Mouse (Mus musculus) ES-Bruce4 (cell line): ENCODE results near the gene Lrrc20. TPM values are rescaled to one million over a fixed set of nuclear protein-coding genes. Genes with fewer than 3 reads are reported as not detected.
"Not testable (repeated sequence)": the region's sequence is repeated elsewhere in the genome, so short reads cannot be mapped to it uniquely, and the experiment has no call there.

ENCODE experiments used
- H3K27ac ChIP-seq: 2 replicates; pipeline ENCODE4 v1.5.1; 2012; ENCODE audit warnings: low read length, inconsistent platforms; ENCODE audit not compliant: insufficient read depth
- H3K27me3 ChIP-seq: 2 replicates; pipeline ENCODE4 v1.6.1; 2012; ENCODE audit warnings: mild to moderate bottlenecking, low read length, inconsistent platforms; ENCODE audit not compliant: control insufficient read depth, poor library complexity, insufficient read depth, severe bottlenecking
- H3K36me3 ChIP-seq: 2 replicates; pipeline ENCODE4 v1.6.1; 2012; ENCODE audit warnings: inconsistent platforms, mild to moderate bottlenecking, low read length, moderate library complexity; ENCODE audit not compliant: control insufficient read depth, poor library complexity, insufficient read depth, severe bottlenecking
- H3K4me1 ChIP-seq: one replicate; pipeline ENCODE4 v1.8.1; 2011; ENCODE audit warnings: low read length; ENCODE audit not compliant: control insufficient read depth, insufficient read depth
- H3K4me3 ChIP-seq: 2 replicates; pipeline ENCODE4 v1.5.1; 2011; ENCODE audit warnings: low read depth, mild to moderate bottlenecking, low read length
- H3K9ac ChIP-seq: 2 replicates; pipeline ENCODE4 v1.6.1; 2012; ENCODE audit warnings: low read depth, mild to moderate bottlenecking, inconsistent platforms; ENCODE audit not compliant: poor library complexity, severe bottlenecking
- H3K9me3 ChIP-seq: replicated peaks from 2 replicates; pipeline ENCODE4 v1.6.1; 2012; ENCODE audit warnings: mild to moderate bottlenecking, low read length, inconsistent platforms; ENCODE audit not compliant: control insufficient read depth, poor library complexity, insufficient read depth, severe bottlenecking
- CTCF ChIP-seq: IDR thresholded peaks from one replicate; pipeline ENCODE4 v1.8.1; 2011; ENCODE audit warnings: low read depth, low read length
- EP300 ChIP-seq: IDR thresholded peaks from 2 replicates; pipeline ENCODE4 v1.6.1; 2011; ENCODE audit warnings: low read depth, low read length; ENCODE audit not compliant: insufficient read depth
- POLR2A ChIP-seq: IDR thresholded peaks from one replicate; pipeline ENCODE4 v1.8.1; 2011; ENCODE audit warnings: low read length; ENCODE audit not compliant: insufficient read depth
- polyA plus RNA-seq: library from polyadenylated mRNA; stranded (reverse); fragments of >200 nt; gene quantifications from 2 replicates; pipeline ENCODE4 v1.2.4, GENCODE M21; 2011; ENCODE audit warnings: low read depth; ENCODE audit not compliant: missing spikeins, insufficient read depth, insufficient read length

Lrrc20 gene
- polyA plus RNA-seq, 1 experiment, result 6.4 TPM

GRCm38 (mm10) chr10:61451463-61451930 is 24.1 kb upstream of the Lrrc20 start:
- TF ChIP-seq CTCF, result no peak
- TF ChIP-seq EP300, result no peak
- no peak for TF ChIP-seq POLR2A
- peak overlapping the region; percentile 79 for H3K9ac ChIP-seq
- H3K9me3 ChIP-seq, result no peaks in the 10 kb centered on the region
- H3K4me3 ChIP-seq, result peak overlapping the region; percentile 93
- 0 out of 2 replicates have a peak overlapping the region, but pooled peaks have one; percentile 14 for H3K27ac ChIP-seq
- no peaks in the 10 kb centered on the region for H3K27me3 ChIP-seq
- peaks cover 7% of the 10 kb centered on the region for H3K4me1 ChIP-seq
- peaks cover 21% of the 10 kb centered on the region for H3K36me3 ChIP-seq

GRCm38 (mm10) chr10:61451931-61452617 is 23.5 kb upstream of the Lrrc20 start:
- peaks cover 21% of the 10 kb centered on the region for H3K36me3 ChIP-seq
- H3K9me3 ChIP-seq, result no peaks in the 10 kb centered on the region
- H3K4me3 ChIP-seq, result peak overlapping the region; percentile 93
- TF ChIP-seq POLR2A (no peak), CTCF (no peak), EP300 (no peak)
- no peaks in the 10 kb centered on the region for H3K27me3 ChIP-seq
- 0 out of 2 replicates have a peak overlapping the region, but pooled peaks have one; percentile 14 for H3K27ac ChIP-seq
- H3K9ac ChIP-seq, result peak overlapping the region; percentile 79
- peaks cover 8% of the 10 kb centered on the region for H3K4me1 ChIP-seq

GRCm38 (mm10) chr10:61452645-61453044 is 23.0 kb upstream of the Lrrc20 start, which contains the start of gene Eif4ebp2:
Gene Eif4ebp2 (minus strand): TSS chr10:61452661.
- H3K27me3 ChIP-seq, result no peaks in the 10 kb centered on the region
- peak within 1 kb of the TSS; percentile 79 for H3K9ac ChIP-seq
- H3K9me3 ChIP-seq, result no peaks in the 10 kb centered on the region
- H3K4me3 ChIP-seq, result peak within 1 kb of the TSS; percentile 93
- peaks cover 10% of the 10 kb centered on the region for H3K4me1 ChIP-seq
- H3K27ac ChIP-seq, result 0 out of 2 replicates have a peak within 1 kb of the TSS, but pooled peaks have one; percentile 14
- peaks cover 20% of the 10 kb centered on the region for H3K36me3 ChIP-seq
- no peak for TF ChIP-seq CTCF
- peak; percentile 77 for TF ChIP-seq POLR2A
- TF ChIP-seq EP300, result no peak

- H3K4me1 ChIP-seq, H3K4me3 ChIP-seq, H3K27me3 ChIP-seq, H3K9me3 ChIP-seq, H3K9ac ChIP-seq, H3K27ac ChIP-seq: not testable (repeated sequence)
- H3K36me3 ChIP-seq, result peaks cover 16% of the 10 kb centered on the region
Observed at GRCm38 (mm10) chr10:61453171-61453570, 22.4 kb upstream of the Lrrc20 start.

- no peaks in the 10 kb centered on the region for H3K36me3 ChIP-seq
- H3K27me3 ChIP-seq, result no peaks in the 10 kb centered on the region
- H3K4me1 ChIP-seq, result peaks cover 3% of the 10 kb centered on the region
- peak overlapping the region; percentile 28; the same call in 1 of the 2 replicates for H3K9ac ChIP-seq
- peak overlapping the region; percentile 65 for H3K27ac ChIP-seq
- H3K9me3 ChIP-seq, result no peaks in the 10 kb centered on the region
- TF ChIP-seq POLR2A, result no peak
- no peak for TF ChIP-seq EP300
- TF ChIP-seq CTCF, result no peak
- H3K4me3 ChIP-seq, result no peak overlapping the region
Observed at GRCm38 (mm10) chr10:61457182-61457581, 18.4 kb upstream of the Lrrc20 start.

- H3K4me3 ChIP-seq, result no peak overlapping the region
Observed at GRCm38 (mm10) chr10:61465009-61465408, 10.6 kb upstream of the Lrrc20 start.

More at GRCm38 (mm10) chr10:61465009-61465408, 10.6 kb upstream of the Lrrc20 start:
- Histone ChIP-seq H3K27me3 (no peaks in the 10 kb centered on the region), H3K4me1 (no peaks in the 10 kb centered on the region), H3K9me3 (no peaks in the 10 kb centered on the region), H3K36me3 (no peaks in the 10 kb centered on the region), H3K27ac (no peak overlapping the region), H3K9ac (no peak overlapping the region)
- TF ChIP-seq CTCF (no peak), POLR2A (no peak), EP300 (no peak)
